Mouse (Mus musculus): Measurements from ENCODE around the gene 4933405O20Rik. TPM values are rescaled to one million over a fixed set of nuclear protein-coding genes. Genes with fewer than 3 reads are reported as not detected.

Gene 4933405O20Rik
- not detected in 2 replicates for polyA plus RNA-seq (2016; fragmentation: Nextera tagmentation; extraction: Ambion mirVana)

- H3K4me1 ChIP-seq = no peaks in the 10 kb centered on the region
- WGBS = 83% methylated on average over 3 of the region's 3 CpGs
- H3K36me3 ChIP-seq = no peaks in the 10 kb centered on the region
- no peak within 1 kb of the TSS for H3K4me3 ChIP-seq
- no peak within 1 kb of the TSS for H3K27ac ChIP-seq
- no peaks in the 10 kb centered on the region for H3K27me3 ChIP-seq (ENCODE audit: low read depth, poor library complexity, severe bottlenecking)
- H3K9me3 ChIP-seq (replicated peaks) = no peaks in the 10 kb centered on the region
- no peak for DNase-seq (ENCODE audit: low spot score)
Observed at GRCm38 (mm10) chr7:50598890-50599289, at the start of gene 4933405O20Rik. TSS of gene 4933405O20Rik (plus strand) at chr7:50599190.

- WGBS = 76% methylated on average over 3 of the region's 3 CpGs
- H3K27me3 ChIP-seq (ENCODE audit: low read depth, poor library complexity, severe bottlenecking) = no peaks in the 10 kb centered on the region
- H3K36me3 ChIP-seq = no peaks in the 10 kb centered on the region
- H3K9me3 ChIP-seq (replicated peaks) = no peaks in the 10 kb centered on the region
- no peak overlapping the region for H3K4me3 ChIP-seq
- no peak for DNase-seq (ENCODE audit: low spot score)
- no peak overlapping the region for H3K27ac ChIP-seq
- H3K4me1 ChIP-seq = no peaks in the 10 kb centered on the region
Observed at GRCm38 (mm10) chr7:50549572-50549971, 49.4 kb upstream of the 4933405O20Rik start.

- H3K4me1 ChIP-seq = no peaks in the 10 kb centered on the region
- H3K4me3 ChIP-seq = no peak overlapping the region
- H3K9me3 ChIP-seq (replicated peaks) = no peaks in the 10 kb centered on the region
- DNase-seq (ENCODE audit: low spot score) = no peak
- H3K36me3 ChIP-seq = no peaks in the 10 kb centered on the region
- WGBS = 82% methylated on average over 4 of the region's 4 CpGs
- H3K27ac ChIP-seq = no peak overlapping the region
- no peaks in the 10 kb centered on the region for H3K27me3 ChIP-seq (ENCODE audit: low read depth, poor library complexity, severe bottlenecking)
Observed at GRCm38 (mm10) chr7:50551426-50551825, 47.6 kb upstream of the 4933405O20Rik start.

GRCm38 (mm10) chr7:50562708-50563107 is 36.3 kb upstream of the 4933405O20Rik start:
- no peaks in the 10 kb centered on the region for H3K36me3 ChIP-seq
- no peak for DNase-seq (ENCODE audit: low spot score)
- 88% methylated on average over 3 of the region's 3 CpGs for WGBS
- H3K4me3 ChIP-seq = no peak overlapping the region
- H3K27ac ChIP-seq = no peak overlapping the region
- H3K9me3 ChIP-seq (replicated peaks) = no peaks in the 10 kb centered on the region
- H3K4me1 ChIP-seq = no peaks in the 10 kb centered on the region
- H3K27me3 ChIP-seq (ENCODE audit: low read depth, poor library complexity, severe bottlenecking) = no peaks in the 10 kb centered on the region

- H3K4me1 ChIP-seq = no peaks in the 10 kb centered on the region
- H3K27me3 ChIP-seq (ENCODE audit: low read depth, poor library complexity, severe bottlenecking) = no peaks in the 10 kb centered on the region
- no peaks in the 10 kb centered on the region for H3K36me3 ChIP-seq
- H3K9me3 ChIP-seq (replicated peaks) = no peaks in the 10 kb centered on the region
- 72% methylated on average over 7 of the region's 7 CpGs for WGBS
- no peak overlapping the region for H3K4me3 ChIP-seq
- no peak overlapping the region for H3K27ac ChIP-seq
- no peak for DNase-seq (ENCODE audit: low spot score)
Observed at GRCm38 (mm10) chr7:50573841-50574240, 25.1 kb upstream of the 4933405O20Rik start.

- H3K9me3 ChIP-seq (replicated peaks) = no peaks in the 10 kb centered on the region
- DNase-seq (ENCODE audit: low spot score) = no peak
- no peak overlapping the region for H3K27ac ChIP-seq
- H3K27me3 ChIP-seq (ENCODE audit: low read depth, poor library complexity, severe bottlenecking) = no peaks in the 10 kb centered on the region
- H3K36me3 ChIP-seq = no peaks in the 10 kb centered on the region
- no peak overlapping the region for H3K4me3 ChIP-seq
- WGBS = 78% methylated on average over 8 of the region's 8 CpGs
- H3K4me1 ChIP-seq = no peaks in the 10 kb centered on the region
Observed at GRCm38 (mm10) chr7:50588642-50589424, 10.2 kb upstream of the 4933405O20Rik start.

- Histone ChIP-seq H3K36me3 (no peaks in the 10 kb centered on the region), H3K27me3 (ENCODE audit: low read depth, poor library complexity, severe bottlenecking) (no peaks in the 10 kb centered on the region), H3K27ac (no peak overlapping the region), H3K9me3 (replicated peaks) (no peaks in the 10 kb centered on the region), H3K4me1 (no peaks in the 10 kb centered on the region), H3K4me3 (no peak overlapping the region)
- 83% methylated on average over 2 of the region's 2 CpGs for WGBS
- no peak for DNase-seq (ENCODE audit: low spot score)
Observed at GRCm38 (mm10) chr7:50614101-50614500, 15.1 kb downstream of the 4933405O20Rik start.

GRCm38 (mm10) chr7:50629186-50629585 is 30.2 kb downstream of the 4933405O20Rik start:
- no peak overlapping the region for H3K27ac ChIP-seq
- no peaks in the 10 kb centered on the region for H3K36me3 ChIP-seq
- H3K27me3 ChIP-seq (ENCODE audit: low read depth, poor library complexity, severe bottlenecking) = no peaks in the 10 kb centered on the region
- no peaks in the 10 kb centered on the region for H3K9me3 ChIP-seq (replicated peaks)
- no peak for DNase-seq (ENCODE audit: low spot score)
- H3K4me1 ChIP-seq = no peaks in the 10 kb centered on the region
- WGBS = 76% methylated on average over 3 of the region's 3 CpGs
- no peak overlapping the region for H3K4me3 ChIP-seq

- Histone ChIP-seq H3K36me3 (no peaks in the 10 kb centered on the region), H3K4me3 (no peak overlapping the region), H3K27ac (no peak overlapping the region), H3K27me3 (ENCODE audit: low read depth, poor library complexity, severe bottlenecking) (no peaks in the 10 kb centered on the region), H3K9me3 (replicated peaks) (no peaks in the 10 kb centered on the region), H3K4me1 (no peaks in the 10 kb centered on the region)
- WGBS = 88% methylated on average over 2 of the region's 2 CpGs
- DNase-seq (ENCODE audit: low spot score) = no peak
Observed at GRCm38 (mm10) chr7:50633147-50633546, 34.2 kb downstream of the 4933405O20Rik start.

All from limb, embryonic 10.5 days (tissue).